Mouse (Mus musculus): Measurements from ENCODE around the gene Fcgr1.

DNA sequence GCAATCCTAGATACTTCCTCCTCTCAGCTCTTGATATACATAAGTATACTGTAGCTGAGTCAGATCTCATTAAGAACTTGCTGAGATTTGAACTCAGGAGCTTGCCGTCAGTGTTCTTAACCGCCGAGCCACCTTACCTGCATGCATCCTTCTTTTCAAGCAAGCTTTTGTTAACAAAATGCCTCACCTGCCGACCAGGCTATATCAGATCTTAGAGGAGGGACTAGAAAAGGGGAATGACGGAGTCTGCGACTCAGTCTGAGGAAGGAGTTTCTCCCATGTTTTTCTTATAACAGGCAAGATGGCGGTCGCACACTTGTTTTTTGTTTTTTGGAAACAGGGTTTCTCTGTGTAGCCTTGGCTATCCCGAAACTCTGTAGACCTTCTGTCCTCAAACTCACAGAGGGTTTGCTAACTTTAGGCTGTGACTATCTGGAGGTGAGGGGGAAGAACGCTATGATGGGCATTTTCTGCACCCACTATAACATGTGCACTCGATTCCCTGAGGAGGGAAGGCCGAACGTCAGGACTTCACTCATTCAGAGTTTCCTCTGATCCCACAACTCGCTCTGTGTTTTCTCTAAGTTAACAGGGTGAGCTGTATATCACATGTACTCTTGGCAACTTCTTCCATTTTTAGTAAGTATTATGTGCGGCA lies 35.1 kb upstream of the Fcgr1 start:
- TF ChIP-seq EP300 (IDR thresholded peaks at IDR 0.05; ENCODE audit: low read depth) (no peak), CTCF (IDR thresholded peaks at IDR 0.05; ENCODE audit: low read depth) (no peak)

All from heart, postnatal 0 days (tissue).